In genomic region chr19:14259223-14259622, GRCm38 (mm10) we compare ENCODE assay signal across 20 mouse cellular contexts.
DNase-seq lines count a peak whose midpoint lies in the region; ATAC-seq and TF ChIP-seq lines count a peak whose summit lies in the region.
"Had no signal": no experiment of that assay in that cellular context is flagged by ENCODE, and none has a peak within 500 bp of the region (broad histone marks: within the 10 kb centered on the region; RNA-seq: fewer than 3 reads in every experiment).

No protein-coding gene starts in this region.

- H3K36me3 ChIP-seq in midbrain, embryonic 12.5 days = no peaks in the 10 kb centered on the region
- no peaks in the 10 kb centered on the region for H3K36me3 ChIP-seq in midbrain, embryonic 13.5 days
- no peaks in the 10 kb centered on the region for H3K36me3 ChIP-seq in liver, embryonic 16.5 days (ENCODE audit: control insufficient read depth, insufficient read depth)
- no peaks in the 10 kb centered on the region for H3K36me3 ChIP-seq in thymus, adult 2 months (ENCODE audit: control insufficient read depth, insufficient read depth, low read length)
- H3K36me3 ChIP-seq: heart, embryonic 12.5 days; hindbrain, embryonic 10.5 days; limb, embryonic 10.5 days; liver, embryonic 13.5 days had no signal

- peak overlapping the region; percentile 27 for H3K4me2 ChIP-seq in midbrain, embryonic 12.5 days (replicated peaks)
- no peak overlapping the region; the same call in 1 of the 2 replicates for H3K4me2 ChIP-seq in midbrain, embryonic 13.5 days (replicated peaks)
- H3K4me2 ChIP-seq in liver, embryonic 16.5 days (ENCODE audit: low read depth, low read length) = no peak overlapping the region
- H3K4me2 ChIP-seq: heart, embryonic 12.5 days; liver, embryonic 13.5 days had no signal

- peak overlapping the region; percentile 51 for H3K27ac ChIP-seq in layer of hippocampus, adult 2 months
- H3K27ac ChIP-seq in midbrain, embryonic 12.5 days (replicated peaks) = peak overlapping the region; percentile 40
- H3K27ac ChIP-seq in midbrain, embryonic 13.5 days = no peak overlapping the region
- H3K27ac ChIP-seq in liver, embryonic 16.5 days (ENCODE audit: low read length) = no peak overlapping the region
- H3K27ac ChIP-seq in thymus, adult 2 months (ENCODE audit: control insufficient read depth, insufficient read depth, low read length) = no peak overlapping the region
- H3K27ac ChIP-seq: hindbrain, embryonic 10.5 days; limb, embryonic 10.5 days; liver, embryonic 13.5 days; macrophage had no signal

- intact Hi-C loops in left cerebral cortex, postnatal 10 days (cut with DNase I) = no loop called here

- ATAC-seq in midbrain, embryonic 12.5 days (ENCODE audit: low FRiP score, low read depth) = peak; percentile 23; the same call in 1 of the 2 replicates
- ATAC-seq in midbrain, embryonic 13.5 days = no peak
- ATAC-seq in liver, embryonic 16.5 days (ENCODE audit: low read depth) = peak; percentile 83
- ATAC-seq: activated CD4-positive, CD25-positive, alpha-beta regulatory T cell, adult 4 months; lung, postnatal 0 days had no signal

- no peak for TF ChIP-seq POLR2A in thymus, adult 2 months (IDR thresholded peaks at IDR 0.05; ENCODE audit: control insufficient read depth, extremely low read depth, insufficient read depth, low read length, poor library complexity)

- H3K9ac ChIP-seq in midbrain, embryonic 12.5 days (replicated peaks) = no peak overlapping the region
- no peak overlapping the region for H3K9ac ChIP-seq in midbrain, embryonic 13.5 days (replicated peaks)
- H3K9ac ChIP-seq in liver, embryonic 16.5 days (ENCODE audit: low read depth, low read length) = no peak overlapping the region
- H3K9ac ChIP-seq: heart, embryonic 12.5 days; liver, embryonic 13.5 days had no signal

- TF ChIP-seq CTCF in layer of hippocampus, adult 2 months (conservative IDR thresholded peaks at IDR 0.05) = no peak
- no peak for TF ChIP-seq CTCF in thymus, adult 2 months (IDR thresholded peaks at IDR 0.05; ENCODE audit: borderline replicate concordance, control insufficient read depth, extremely low read depth, insufficient read depth, low read length, poor library complexity)

- no peaks in the 10 kb centered on the region for H3K9me3 ChIP-seq in midbrain, embryonic 12.5 days
- no peaks in the 10 kb centered on the region for H3K9me3 ChIP-seq in midbrain, embryonic 13.5 days
- no peaks in the 10 kb centered on the region for H3K9me3 ChIP-seq in liver, embryonic 16.5 days (replicated peaks; ENCODE audit: control insufficient read depth, low read length)
- H3K9me3 ChIP-seq: heart, embryonic 12.5 days; hindbrain, embryonic 10.5 days; limb, embryonic 10.5 days; liver, embryonic 13.5 days had no signal

- H3K27me3 ChIP-seq in midbrain, embryonic 12.5 days = peaks cover 33% of the 10 kb centered on the region
- H3K27me3 ChIP-seq in midbrain, embryonic 13.5 days = peaks cover 34% of the 10 kb centered on the region
- H3K27me3 ChIP-seq in liver, embryonic 16.5 days (ENCODE audit: control insufficient read depth, insufficient read depth, low read depth, low read length) = no peaks in the 10 kb centered on the region
- no peaks in the 10 kb centered on the region for H3K27me3 ChIP-seq in thymus, adult 2 months (ENCODE audit: control insufficient read depth, insufficient read depth, low read length)
- H3K27me3 ChIP-seq: heart, embryonic 12.5 days; liver, embryonic 13.5 days had no signal

- H3K4me1 ChIP-seq in midbrain, embryonic 12.5 days = peaks cover 16% of the 10 kb centered on the region
- peaks cover 14% of the 10 kb centered on the region for H3K4me1 ChIP-seq in midbrain, embryonic 13.5 days (replicated peaks)
- H3K4me1 ChIP-seq in liver, embryonic 16.5 days (ENCODE audit: control insufficient read depth, low read depth, low read length) = no peaks in the 10 kb centered on the region
- no peaks in the 10 kb centered on the region for H3K4me1 ChIP-seq in thymus, adult 2 months (replicated peaks; ENCODE audit: control insufficient read depth, insufficient read depth, low read length)
- H3K4me1 ChIP-seq: heart, embryonic 12.5 days; limb, embryonic 10.5 days; liver, embryonic 13.5 days had no signal

- H3K4me3 ChIP-seq in layer of hippocampus, adult 2 months = no peak overlapping the region
- H3K4me3 ChIP-seq in midbrain, embryonic 12.5 days = no peak overlapping the region
- no peak overlapping the region for H3K4me3 ChIP-seq in midbrain, embryonic 13.5 days (replicated peaks)
- H3K4me3 ChIP-seq in liver, embryonic 16.5 days (ENCODE audit: low read depth, low read length) = no peak overlapping the region
- H3K4me3 ChIP-seq in thymus, adult 2 months (ENCODE audit: control insufficient read depth, insufficient read depth, low read length) = no peak overlapping the region
- H3K4me3 ChIP-seq: heart, embryonic 12.5 days; hindbrain, embryonic 10.5 days; limb, embryonic 10.5 days; liver, embryonic 13.5 days had no signal

- WGBS in midbrain, embryonic 12.5 days = 12% methylated on average over 2 of the region's 2 CpGs
- WGBS in midbrain, embryonic 13.5 days = 6% methylated on average over 2 of the region's 2 CpGs
- WGBS in liver, embryonic 16.5 days (ENCODE audit: insufficient replicate concordance) = 33% methylated on average over 2 of the region's 2 CpGs
- WGBS in thymus, adult 2 months = 93% methylated on average over 2 of the region's 2 CpGs

- DNase-seq in layer of hippocampus, adult 2 months (ENCODE audit: low spot score in 2 of 2) = no peak
- DNase-seq in layer of hippocampus, adult 8-10 months (ENCODE audit: low spot score in 2 of 2) = no peak
- no peak for DNase-seq in left cerebral cortex, postnatal 10 days (ENCODE audit: extremely low spot score in 1 of 2, low spot score in 2 of 2)
- DNase-seq in thymus, adult 2 months = no peak
- DNase-seq: adrenal gland, adult 8-10 months; cerebellum, adult 11-12 months; heart, adult 18-20 months; heart, postnatal 10 days; kidney, adult 11 months; liver, embryonic 13.5 days; thymus, postnatal 25 days had no signal

Comparison
In these comparisons a context has a peak if more than half of its experiments do, and no peak if none do; other contexts are left out.
1. H3K27ac ChIP-seq: peak in layer of hippocampus, adult 2 months (single experiment) and midbrain, embryonic 12.5 days (single experiment); none in midbrain, embryonic 13.5 days (single experiment), liver, embryonic 16.5 days (single experiment) and thymus, adult 2 months (single experiment).